ENCODE assay signal across 9 mouse cellular contexts in the genomic region with DNA sequence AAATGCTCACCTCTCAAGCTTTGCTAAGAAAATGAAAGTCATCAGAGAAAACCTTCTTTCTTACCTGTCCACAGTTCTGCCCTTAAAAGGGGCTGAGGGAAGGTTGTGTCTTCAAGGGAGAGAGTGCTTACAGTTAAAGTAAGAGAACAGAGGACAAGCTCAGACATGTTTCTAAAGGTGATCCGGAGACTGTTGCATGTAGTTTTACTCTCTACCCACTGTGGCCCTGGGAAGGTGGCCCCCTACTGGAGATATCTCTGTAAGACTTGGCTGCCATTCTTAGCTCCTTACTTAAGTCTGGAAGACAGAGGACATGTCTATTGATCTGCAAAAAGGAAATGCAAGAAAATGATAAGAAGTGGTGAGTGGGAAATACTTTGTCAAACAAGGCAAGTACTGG. TPM values are rescaled to one million over a fixed set of nuclear protein-coding genes. Genes with fewer than 3 reads are reported as not detected.
DNase-seq lines count a peak whose midpoint lies in the region; ATAC-seq and TF ChIP-seq lines count a peak whose summit lies in the region.
"Had no signal": no experiment of that assay in that cellular context is flagged by ENCODE, and none has a peak within 500 bp of the region (broad histone marks: within the 10 kb centered on the region; RNA-seq: fewer than 3 reads in every experiment).

No protein-coding gene starts in this region.

- peak; percentile 36 for DNase-seq in gastrocnemius, adult 2 months
- DNase-seq in gastrocnemius, postnatal 10 days: no peak
- DNase-seq in CH12.LX (ENCODE audit: extremely low read depth): peak; percentile 79
- peak; percentile 24 for DNase-seq in c-Kit-positive CD71-positive TER-119-positive erythroid progenitor cells, embryonic 14.5 days (ENCODE audit: low spot score)
- no peak for DNase-seq in hindbrain, embryonic 11.5 days (ENCODE audit: low spot score)
- DNase-seq in cerebellum, adult 9-11 months: no peak
- DNase-seq in cerebellum, postnatal 25 days: no peak

- intact Hi-C loops in gastrocnemius, adult 2 months (cut with DNase I): loop anchor here (5.0 kb wide), 1 partner anchor 181 kb away; no protein-coding TSS in a partner anchor

- no peak overlapping the region for H3K4me2 ChIP-seq in CH12.LX (ENCODE audit: insufficient read depth, low read depth, poor library complexity, severe bottlenecking)
- H3K4me2 ChIP-seq in hindbrain, embryonic 11.5 days (replicated peaks; ENCODE audit: low read depth, low read length): no peak overlapping the region
- H3K4me2 ChIP-seq: intestine, embryonic 15.5 days had no signal

- H3K36me3 ChIP-seq in CH12.LX (replicated peaks in 1 of 2; ENCODE audit: control insufficient read depth in 1 of 2, insufficient read depth in 1 of 2, low read length in 1 of 2): no peaks in the 10 kb centered on the region
- H3K36me3 ChIP-seq in megakaryocyte, embryonic 14.5 days (replicated peaks; ENCODE audit: low read length): no peaks in the 10 kb centered on the region
- no peaks in the 10 kb centered on the region for H3K36me3 ChIP-seq in hindbrain, embryonic 11.5 days (ENCODE audit: control insufficient read depth, insufficient read depth, low read length)
- H3K36me3 ChIP-seq: intestine, embryonic 15.5 days had no signal

- TF ChIP-seq RAD21 in CH12.LX (IDR thresholded peaks at IDR 0.05; ENCODE audit: low read depth, low read length): peak; percentile 54

- no peaks in the 10 kb centered on the region for H3K9me3 ChIP-seq in CH12.LX (replicated peaks; ENCODE audit: low read length)
- H3K9me3 ChIP-seq in megakaryocyte, embryonic 14.5 days: no peaks in the 10 kb centered on the region
- no peaks in the 10 kb centered on the region for H3K9me3 ChIP-seq in hindbrain, embryonic 11.5 days (ENCODE audit: control insufficient read depth, low read length)
- H3K9me3 ChIP-seq: intestine, embryonic 15.5 days had no signal

- peak; percentile 44; the same call in 1 of the 2 replicates for TF ChIP-seq POLR2A in CH12.LX (IDR thresholded peaks at IDR 0.05; ENCODE audit: low read depth, low read length)

- H3K27me3 ChIP-seq in CH12.LX (replicated peaks): no peaks in the 10 kb centered on the region
- H3K27me3 ChIP-seq in megakaryocyte, embryonic 14.5 days (replicated peaks): no peaks in the 10 kb centered on the region
- H3K27me3 ChIP-seq in hindbrain, embryonic 11.5 days (ENCODE audit: control insufficient read depth, insufficient read depth, low read length): no peaks in the 10 kb centered on the region
- H3K27me3 ChIP-seq: intestine, embryonic 15.5 days had no signal

- peak overlapping the region; percentile 58 for H3K9ac ChIP-seq in CH12.LX (ENCODE audit: insufficient read depth, low read depth)
- H3K9ac ChIP-seq in hindbrain, embryonic 11.5 days (ENCODE audit: low read depth, low read length): no peak overlapping the region
- H3K9ac ChIP-seq: intestine, embryonic 15.5 days had no signal

- no peak for TF ChIP-seq EP300 in CH12.LX (IDR thresholded peaks at IDR 0.05; ENCODE audit: low read length)

- dilution Hi-C loops in CH12.LX (cut with MboI; ENCODE audit: extremely low pct_ligation_motif_present, extremely low pct_unique_long_range_greater_than_20kb, low sequenced_read_pairs): no loop called here

- WGBS in hindbrain, embryonic 11.5 days: 44% methylated on average over 1 of the region's 1 CpGs

- no peak for ATAC-seq in hindbrain, embryonic 11.5 days (ENCODE audit: low FRiP score)
- ATAC-seq: intestine, embryonic 15.5 days had no signal

- no peaks in the 10 kb centered on the region for H3K79me2 ChIP-seq in CH12.LX (replicated peaks; ENCODE audit: control insufficient read depth, extremely low read depth, insufficient read depth, poor library complexity, severe bottlenecking)

- no peak overlapping the region for H3K4me3 ChIP-seq in gastrocnemius, adult 2 months
- peak overlapping the region in 1 of 3 experiments; percentile 26 for H3K4me3 ChIP-seq in CH12.LX (replicated peaks in 1 of 3; ENCODE audit: low read depth in 2 of 3, low read length in 2 of 3, poor library complexity in 1 of 3)
- H3K4me3 ChIP-seq in megakaryocyte, embryonic 14.5 days (replicated peaks): peak overlapping the region; percentile 35
- H3K4me3 ChIP-seq in hindbrain, embryonic 11.5 days (ENCODE audit: low read depth, low read length): no peak overlapping the region
- H3K4me3 ChIP-seq: intestine, embryonic 15.5 days had no signal

- TF ChIP-seq CTCF in gastrocnemius, adult 2 months (IDR thresholded peaks at IDR 0.05): peak; percentile 75
- TF ChIP-seq CTCF in CH12.LX (conservative IDR thresholded peaks at IDR 0.05 in 1 of 2, IDR thresholded peaks at IDR 0.05 in 1 of 2; ENCODE audit: low read depth in 2 of 2, low read length in 2 of 2): peak; percentile 68 to 84

- in situ Hi-C loops in CH12.LX (cut with MboI; ENCODE audit: low pct_ligation_motif_present, low pct_unique_long_range_greater_than_20kb, low sequenced_read_pairs): no loop called here

- H3K4me1 ChIP-seq in CH12.LX (ENCODE audit: control insufficient read depth in 1 of 2, insufficient read depth in 2 of 2): peaks cover 10 to 14% of the 10 kb centered on the region in 2 experiments
- peaks cover 35% of the 10 kb centered on the region for H3K4me1 ChIP-seq in megakaryocyte, embryonic 14.5 days
- H3K4me1 ChIP-seq in hindbrain, embryonic 11.5 days (replicated peaks; ENCODE audit: control insufficient read depth, insufficient read depth, low read length): no peaks in the 10 kb centered on the region
- H3K4me1 ChIP-seq: intestine, embryonic 15.5 days had no signal

- no peak overlapping the region for H3K27ac ChIP-seq in gastrocnemius, adult 2 months
- no peak overlapping the region for H3K27ac ChIP-seq in CH12.LX (ENCODE audit: insufficient read depth, low read depth)
- no peak overlapping the region for H3K27ac ChIP-seq in hindbrain, embryonic 11.5 days (ENCODE audit: low read depth, low read length)
- H3K27ac ChIP-seq: intestine, embryonic 15.5 days had no signal

TF ChIP-seq in CH12.LX, 34 proteins besides CTCF, POLR2A, EP300 and RAD21 (continues in another document):
- no peak for TF ChIP-seq MAFK (IDR thresholded peaks at IDR 0.05; ENCODE audit: insufficient replicate concordance, low read length)
- no peak for TF ChIP-seq BHLHE40 (IDR thresholded peaks at IDR 0.05; ENCODE audit: low read depth, low read length)
- TF ChIP-seq ZNF384 (IDR thresholded peaks at IDR 0.05; ENCODE audit: low read depth, low read length): no peak
- TF ChIP-seq UBTF (IDR thresholded peaks at IDR 0.05; ENCODE audit: low read depth, low read length): no peak
- TF ChIP-seq MAZ (IDR thresholded peaks at IDR 0.05; ENCODE audit: low read depth, low read length): no peak
- TF ChIP-seq IRF4 (IDR thresholded peaks at IDR 0.05; ENCODE audit: low read depth, low read length): peak; percentile 56; the same call in 1 of the 2 replicates
- TF ChIP-seq NELFE (IDR thresholded peaks at IDR 0.05; ENCODE audit: low read depth, low read length): no peak
- no peak for TF ChIP-seq USF2 (conservative IDR thresholded peaks at IDR 0.05; ENCODE audit: low read depth, low read length)
- TF ChIP-seq SIN3A (IDR thresholded peaks at IDR 0.05; ENCODE audit: low read length): no peak
- no peak for TF ChIP-seq PAX5 (IDR thresholded peaks at IDR 0.05; ENCODE audit: low read length)
- TF ChIP-seq RCOR1 (conservative IDR thresholded peaks at IDR 0.05; ENCODE audit: low read depth, low read length): no peak
- TF ChIP-seq TCF12 (IDR thresholded peaks at IDR 0.05; ENCODE audit: low read depth, low read length): peak; percentile 50; the same call in 1 of the 2 replicates
- peak; percentile 99 for TF ChIP-seq CHD1 (IDR thresholded peaks at IDR 0.05; ENCODE audit: low read depth, low read length)
- TF ChIP-seq MAX (IDR thresholded peaks at IDR 0.05; ENCODE audit: low read length): no peak
- no peak for TF ChIP-seq POLR2AphosphoS2 (IDR thresholded peaks at IDR 0.05; ENCODE audit: low read depth, low read length)
- no peak for TF ChIP-seq JUND (conservative IDR thresholded peaks at IDR 0.05; ENCODE audit: low read depth, low read length)
- no peak for TF ChIP-seq ZMIZ1 (IDR thresholded peaks at IDR 0.05; ENCODE audit: low read depth, low read length)
- no peak for TF ChIP-seq CHD2 (IDR thresholded peaks at IDR 0.05; ENCODE audit: low read length)
- no peak for TF ChIP-seq NRF1 (IDR thresholded peaks at IDR 0.05; ENCODE audit: low read depth, low read length)
- no peak for TF ChIP-seq MXI1 (IDR thresholded peaks at IDR 0.05; ENCODE audit: low read depth, low read length)
- no peak for TF ChIP-seq E2F4 (IDR thresholded peaks at IDR 0.05; ENCODE audit: insufficient replicate concordance, low read depth, low read length)
- no peak for TF ChIP-seq ETS1 (conservative IDR thresholded peaks at IDR 0.05; ENCODE audit: low read depth, low read length)
- TF ChIP-seq ZKSCAN1 (IDR thresholded peaks at IDR 0.05; ENCODE audit: borderline replicate concordance, low read depth, low read length): no peak
- TF ChIP-seq SMC3 (IDR thresholded peaks at IDR 0.05; ENCODE audit: low read depth, low read length): peak; percentile 45
- TF ChIP-seq MYC (IDR thresholded peaks at IDR 0.05; ENCODE audit: low read depth, low read length): no peak
- TF ChIP-seq TBP (conservative IDR thresholded peaks at IDR 0.05; ENCODE audit: low read depth, low read length): peak; percentile 35; the same call in 1 of the 2 replicates
- peak; percentile 18; the same call in 1 of the 2 replicates for TF ChIP-seq HCFC1 (IDR thresholded peaks at IDR 0.05; ENCODE audit: low read depth, low read length)
- no peak for TF ChIP-seq JUN (IDR thresholded peaks at IDR 0.05; ENCODE audit: insufficient read depth, low read depth, low read length)

RNA-seq across cellular contexts. Expression of gene Gm9958, which starts 16.1 kb away (rescaled TPM):
- total RNA-seq in gastrocnemius, adult 2 months (2021): under 1 TPM; 0.47 to 0.56 TPM
- 1 to 10 TPM; 1.0 to 1.6 TPM for total RNA-seq in gastrocnemius, postnatal 10 days (2021)
- total RNA-seq in CH12.LX (2012; rRNA removed): 0.67 and 1.2 TPM in 2 replicates
- 1.3 and 1.9 TPM in 2 replicates for total RNA-seq in CH12.LX (2014; rRNA removed)
- 0.82 and 1.3 TPM in 2 replicates for polyA plus RNA-seq in CH12.LX (2012; ENCODE audit: insufficient read length, low read depth)
- not detected in 2 replicates for polyA plus RNA-seq in megakaryocyte, embryonic 14.5 days (2012; ENCODE audit: insufficient read depth, low replicate concordance)
- 6.5 and 8.3 TPM in 2 replicates for polyA plus RNA-seq in hindbrain, embryonic 11.5 days (2014; fragmentation: Nextera tagmentation; extraction: Ambion mirVana)

RNA-seq across cellular contexts. Expression of gene Ankrd17, which starts 16.7 kb away (rescaled TPM):
- 10 to 100 TPM; 48.2 to 55.3 TPM for total RNA-seq in gastrocnemius, adult 2 months (2021)
- 10 to 100 TPM; 49.5 to 65.3 TPM for total RNA-seq in gastrocnemius, postnatal 10 days (2021)
- 36.3 and 39.0 TPM in 2 replicates for total RNA-seq in CH12.LX (2012; rRNA removed)
- total RNA-seq in CH12.LX (2014; rRNA removed): 29.8 and 31.7 TPM in 2 replicates
- polyA plus RNA-seq in CH12.LX (2012; ENCODE audit: insufficient read length, low read depth): 62.6 and 71.5 TPM in 2 replicates
- 5.3 and 6.6 TPM in 2 replicates for polyA plus RNA-seq in megakaryocyte, embryonic 14.5 days (2012; ENCODE audit: insufficient read depth, low replicate concordance)
- polyA plus RNA-seq in hindbrain, embryonic 11.5 days (2014; fragmentation: Nextera tagmentation; extraction: Ambion mirVana): 30.1 and 39.8 TPM in 2 replicates

Comparison
In these comparisons a context has a peak if more than half of its experiments do, and no peak if none do; other contexts are left out.
1. DNase-seq: peak in gastrocnemius, adult 2 months (single experiment), CH12.LX (single experiment) and c-Kit-positive CD71-positive TER-119-positive erythroid progenitor cells, embryonic 14.5 days (single experiment); none in gastrocnemius, postnatal 10 days (single experiment), hindbrain, embryonic 11.5 days (single experiment), cerebellum, adult 9-11 months (single experiment) and cerebellum, postnatal 25 days (0 of 2).